Mouse (Mus musculus): ENCODE data around the gene Mnd1. TPM values are rescaled to one million over a fixed set of nuclear protein-coding genes. Genes with fewer than 3 reads are reported as not detected.

The Mnd1 gene
- polyA plus RNA-seq, 1 experiment from 2014 or later, result 5.7 TPM

- H3K4me2 ChIP-seq (ENCODE audit: low read depth, low read length), result no peak overlapping the region
- no peak overlapping the region for H3K27ac ChIP-seq (ENCODE audit: low read length)
- WGBS (ENCODE audit: insufficient replicate concordance), result 65% methylated on average over 3 of the region's 3 CpGs
- no peaks in the 10 kb centered on the region for H3K9me3 ChIP-seq (replicated peaks; ENCODE audit: control insufficient read depth, low read length)
- peaks cover 4% of the 10 kb centered on the region; the same call in 1 of the 2 replicates for H3K4me1 ChIP-seq (ENCODE audit: control insufficient read depth, low read depth, low read length)
- H3K4me3 ChIP-seq (ENCODE audit: low read depth, low read length), result no peak overlapping the region
- H3K36me3 ChIP-seq (ENCODE audit: control insufficient read depth, insufficient read depth), result no peaks in the 10 kb centered on the region
- no peak for ATAC-seq (ENCODE audit: low read depth)
- H3K9ac ChIP-seq (ENCODE audit: low read depth, low read length), result no peak overlapping the region
- H3K27me3 ChIP-seq (ENCODE audit: control insufficient read depth, insufficient read depth, low read depth, low read length), result no peaks in the 10 kb centered on the region
Observed at GRCm38 (mm10) chr3:84126721-84127120, 28.9 kb downstream of the Mnd1 start.

DNA sequence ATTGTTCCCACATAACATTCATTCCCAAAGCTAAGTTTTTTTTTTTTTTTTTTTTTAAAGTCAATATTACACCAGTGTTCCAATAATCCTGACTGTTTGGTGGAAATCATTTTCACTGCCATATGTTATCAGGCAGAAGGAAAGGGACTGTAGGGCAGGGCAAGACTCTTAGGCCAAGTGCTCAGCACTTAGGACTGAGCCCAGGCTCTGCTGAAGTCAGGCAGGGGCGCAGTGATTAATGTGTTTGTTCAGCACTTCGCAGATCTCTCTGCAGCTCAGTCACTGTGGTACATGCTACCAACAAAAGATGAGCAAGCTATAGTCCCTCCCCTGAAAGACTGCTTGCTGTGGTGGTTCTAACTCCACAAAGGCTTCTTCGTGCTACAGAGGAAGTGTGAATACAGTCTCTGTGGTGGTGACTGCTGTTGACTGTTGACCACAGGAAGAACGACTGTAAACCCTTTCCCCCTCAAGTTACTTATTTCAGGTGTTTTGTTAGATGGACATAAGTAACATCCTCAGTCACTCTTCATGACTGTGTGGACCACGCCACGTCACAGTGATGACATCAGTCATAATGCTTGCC lies 29.8 kb downstream of the Mnd1 start:
- Histone ChIP-seq H3K9ac (ENCODE audit: low read depth, low read length) (no peak overlapping the region), H3K36me3 (ENCODE audit: control insufficient read depth, insufficient read depth) (no peaks in the 10 kb centered on the region), H3K4me2 (ENCODE audit: low read depth, low read length) (no peak overlapping the region), H3K4me3 (ENCODE audit: low read depth, low read length) (no peak overlapping the region), H3K27me3 (ENCODE audit: control insufficient read depth, insufficient read depth, low read depth, low read length) (no peaks in the 10 kb centered on the region), H3K9me3 (replicated peaks; ENCODE audit: control insufficient read depth, low read length) (no peaks in the 10 kb centered on the region), H3K4me1 (ENCODE audit: control insufficient read depth, low read depth, low read length) (peaks cover 4% of the 10 kb centered on the region; the same call in 1 of the 2 replicates), H3K27ac (ENCODE audit: low read length) (no peak overlapping the region)
- WGBS (ENCODE audit: insufficient replicate concordance), result 42% methylated on average over 6 of the region's 6 CpGs
- ATAC-seq (ENCODE audit: low read depth), result no peak

DNA sequence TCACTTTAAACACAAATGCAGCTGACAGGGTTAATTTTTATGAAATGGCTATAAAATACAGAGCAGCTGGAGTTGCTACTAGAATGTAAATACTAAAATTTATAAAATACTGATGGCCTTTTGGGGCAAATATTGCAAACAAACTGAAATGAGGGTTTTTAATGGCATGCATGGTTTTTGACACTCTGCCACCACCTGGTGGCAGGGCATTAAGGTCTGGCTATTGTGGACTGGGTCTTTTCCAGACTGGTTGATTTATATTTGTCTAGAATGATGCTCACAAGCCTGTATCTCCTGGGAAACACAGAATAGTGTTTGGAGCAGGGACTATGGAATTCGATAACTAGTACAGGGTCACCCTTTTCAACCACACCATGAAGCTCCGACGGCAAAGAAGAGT lies 32.1 kb downstream of the Mnd1 start:
- no peaks in the 10 kb centered on the region for H3K4me1 ChIP-seq (ENCODE audit: control insufficient read depth, low read depth, low read length)
- no peak overlapping the region for H3K9ac ChIP-seq (ENCODE audit: low read depth, low read length)
- H3K9me3 ChIP-seq (replicated peaks; ENCODE audit: control insufficient read depth, low read length), result no peaks in the 10 kb centered on the region
- 72% methylated on average over 3 of the region's 3 CpGs for WGBS (ENCODE audit: insufficient replicate concordance)
- ATAC-seq (ENCODE audit: low read depth), result no peak
- H3K27ac ChIP-seq (ENCODE audit: low read length), result no peak overlapping the region
- no peaks in the 10 kb centered on the region for H3K27me3 ChIP-seq (ENCODE audit: control insufficient read depth, insufficient read depth, low read depth, low read length)
- H3K4me2 ChIP-seq (ENCODE audit: low read depth, low read length), result no peak overlapping the region
- no peak overlapping the region for H3K4me3 ChIP-seq (ENCODE audit: low read depth, low read length)
- H3K36me3 ChIP-seq (ENCODE audit: control insufficient read depth, insufficient read depth), result no peaks in the 10 kb centered on the region

DNA sequence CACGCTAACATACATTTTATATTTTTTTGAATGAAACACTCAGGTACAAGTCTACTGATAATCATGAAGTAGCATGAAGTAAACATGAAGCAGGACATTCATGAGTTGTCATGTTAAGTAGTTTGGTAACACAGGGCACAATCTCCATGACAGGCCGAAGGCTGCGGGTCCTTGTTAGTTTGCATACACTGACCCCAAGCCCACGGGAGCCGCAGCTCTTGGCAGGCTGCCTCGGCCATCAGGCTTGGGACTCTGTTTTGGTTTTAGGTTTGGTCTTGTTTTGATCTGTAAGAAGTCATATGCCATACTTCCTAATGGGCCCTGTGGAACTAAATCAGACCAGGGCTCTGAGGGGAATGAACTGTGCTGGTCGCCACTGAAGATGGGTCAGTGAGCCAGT lies 36.9 kb downstream of the Mnd1 start:
- Histone ChIP-seq H3K4me2 (ENCODE audit: low read depth, low read length) (no peak overlapping the region), H3K27ac (ENCODE audit: low read length) (no peak overlapping the region), H3K27me3 (ENCODE audit: control insufficient read depth, insufficient read depth, low read depth, low read length) (no peaks in the 10 kb centered on the region), H3K36me3 (ENCODE audit: control insufficient read depth, insufficient read depth) (no peaks in the 10 kb centered on the region), H3K9me3 (replicated peaks; ENCODE audit: control insufficient read depth, low read length) (no peaks in the 10 kb centered on the region), H3K9ac (ENCODE audit: low read depth, low read length) (no peak overlapping the region), H3K4me3 (ENCODE audit: low read depth, low read length) (no peak overlapping the region), H3K4me1 (ENCODE audit: control insufficient read depth, low read depth, low read length) (no peaks in the 10 kb centered on the region)
- 83% methylated on average over 7 of the region's 7 CpGs for WGBS (ENCODE audit: insufficient replicate concordance)
- ATAC-seq (ENCODE audit: low read depth), result no peak

- no peak overlapping the region for H3K4me3 ChIP-seq (ENCODE audit: low read depth, low read length)
- H3K9me3 ChIP-seq (replicated peaks; ENCODE audit: control insufficient read depth, low read length), result no peaks in the 10 kb centered on the region
- H3K4me1 ChIP-seq (ENCODE audit: control insufficient read depth, low read depth, low read length), result no peaks in the 10 kb centered on the region
- no peaks in the 10 kb centered on the region for H3K27me3 ChIP-seq (ENCODE audit: control insufficient read depth, insufficient read depth, low read depth, low read length)
- no peaks in the 10 kb centered on the region for H3K36me3 ChIP-seq (ENCODE audit: control insufficient read depth, insufficient read depth)
- WGBS (ENCODE audit: insufficient replicate concordance), result 81% methylated on average over 7 of the region's 7 CpGs
- H3K27ac ChIP-seq (ENCODE audit: low read length), result no peak overlapping the region
- H3K9ac ChIP-seq (ENCODE audit: low read depth, low read length), result no peak overlapping the region
- no peak overlapping the region for H3K4me2 ChIP-seq (ENCODE audit: low read depth, low read length)
- no peak for ATAC-seq (ENCODE audit: low read depth)
Observed at GRCm38 (mm10) chr3:84118178-84118577, 37.4 kb downstream of the Mnd1 start.

DNA sequence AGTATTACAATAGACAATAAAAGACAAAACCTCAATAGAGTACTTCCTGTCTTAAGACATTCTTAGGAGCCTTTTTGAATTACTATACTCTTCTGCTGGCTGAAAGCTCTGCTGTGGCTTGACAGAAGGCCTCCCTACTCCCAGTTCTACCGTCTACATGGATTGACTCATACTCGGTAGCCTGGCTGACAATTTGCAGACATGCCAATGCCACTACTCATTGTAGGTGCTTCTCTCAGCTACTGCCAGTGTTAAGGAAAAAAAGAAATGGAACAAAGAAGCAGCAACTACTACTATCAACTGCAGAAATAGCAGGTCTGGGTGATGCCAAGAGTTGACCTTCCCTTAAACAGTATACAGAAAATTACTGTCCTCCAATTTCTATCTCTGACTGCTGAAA lies 47.0 kb downstream of the Mnd1 start:
- WGBS (ENCODE audit: insufficient replicate concordance), result 67% methylated on average over 2 of the region's 2 CpGs

DNA sequence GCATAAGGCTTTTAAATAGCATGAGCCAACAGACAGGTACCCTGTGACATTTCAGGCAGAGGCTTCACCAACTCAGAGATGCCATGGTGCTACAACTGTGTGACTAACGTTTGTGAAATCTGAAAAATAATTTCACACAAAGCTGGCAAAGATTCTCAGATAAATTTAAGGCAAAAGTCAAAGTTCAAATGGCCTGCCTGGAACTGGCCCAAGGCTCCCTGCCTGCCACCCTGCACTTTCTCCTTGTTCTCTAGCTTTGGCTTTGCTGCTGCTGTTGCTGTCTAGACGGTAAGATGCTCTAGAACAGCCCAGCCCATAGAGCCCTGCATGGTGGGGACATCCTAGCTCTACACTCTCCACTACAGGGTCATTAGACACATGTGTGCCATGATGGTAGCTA lies 49.5 kb downstream of the Mnd1 start:
- no peaks in the 10 kb centered on the region for H3K36me3 ChIP-seq (ENCODE audit: control insufficient read depth, insufficient read depth)
- ATAC-seq (ENCODE audit: low read depth), result no peak
- no peak overlapping the region for H3K9ac ChIP-seq (ENCODE audit: low read depth, low read length)
- no peaks in the 10 kb centered on the region for H3K9me3 ChIP-seq (replicated peaks; ENCODE audit: control insufficient read depth, low read length)
- no peaks in the 10 kb centered on the region for H3K27me3 ChIP-seq (ENCODE audit: control insufficient read depth, insufficient read depth, low read depth, low read length)
- no peak overlapping the region for H3K4me2 ChIP-seq (ENCODE audit: low read depth, low read length)
- H3K27ac ChIP-seq (ENCODE audit: low read length), result no peak overlapping the region
- no peak overlapping the region for H3K4me3 ChIP-seq (ENCODE audit: low read depth, low read length)
- H3K4me1 ChIP-seq (ENCODE audit: control insufficient read depth, low read depth, low read length), result no peaks in the 10 kb centered on the region
- 49% methylated on average over 2 of the region's 2 CpGs for WGBS (ENCODE audit: insufficient replicate concordance)

More for the DNA sequence above, 47.0 kb downstream of the Mnd1 start:
- Histone ChIP-seq H3K27ac (ENCODE audit: low read length) (no peak overlapping the region), H3K4me1 (ENCODE audit: control insufficient read depth, low read depth, low read length) (no peaks in the 10 kb centered on the region), H3K27me3 (ENCODE audit: control insufficient read depth, insufficient read depth, low read depth, low read length) (no peaks in the 10 kb centered on the region), H3K4me3 (ENCODE audit: low read depth, low read length) (no peak overlapping the region), H3K9me3 (replicated peaks; ENCODE audit: control insufficient read depth, low read length) (no peaks in the 10 kb centered on the region), H3K9ac (ENCODE audit: low read depth, low read length) (no peak overlapping the region), H3K4me2 (ENCODE audit: low read depth, low read length) (no peak overlapping the region), H3K36me3 (ENCODE audit: control insufficient read depth, insufficient read depth) (no peaks in the 10 kb centered on the region)
- ATAC-seq (ENCODE audit: low read depth), result no peak

DNA sequence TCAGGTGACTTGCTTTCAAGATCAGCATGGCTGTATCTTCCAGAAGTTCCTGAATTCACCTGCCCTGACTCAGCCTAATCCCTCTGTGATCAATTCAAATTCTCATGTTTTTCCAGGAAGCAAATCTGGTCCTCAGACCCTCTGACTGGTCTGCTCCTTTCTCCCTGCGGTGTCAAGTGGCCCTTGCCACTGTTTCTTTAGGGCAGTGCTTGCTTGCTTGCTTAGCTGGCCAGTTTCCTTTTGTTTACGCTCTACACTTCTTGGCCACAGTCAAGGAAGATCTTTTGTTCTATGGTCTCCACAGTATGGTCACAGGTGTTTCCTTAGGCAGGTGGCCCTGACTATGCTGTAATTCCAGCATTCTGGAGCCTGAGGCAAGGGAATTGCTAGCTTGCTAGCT lies 52.0 kb downstream of the Mnd1 start:
- Histone ChIP-seq H3K9me3 (replicated peaks; ENCODE audit: control insufficient read depth, low read length) (no peaks in the 10 kb centered on the region), H3K4me2 (ENCODE audit: low read depth, low read length) (no peak overlapping the region), H3K27me3 (ENCODE audit: control insufficient read depth, insufficient read depth, low read depth, low read length) (no peaks in the 10 kb centered on the region), H3K9ac (ENCODE audit: low read depth, low read length) (no peak overlapping the region), H3K36me3 (ENCODE audit: control insufficient read depth, insufficient read depth) (no peaks in the 10 kb centered on the region), H3K4me1 (ENCODE audit: control insufficient read depth, low read depth, low read length) (no peaks in the 10 kb centered on the region), H3K4me3 (ENCODE audit: low read depth, low read length) (no peak overlapping the region), H3K27ac (ENCODE audit: low read length) (no peak overlapping the region)
- 72% methylated on average over 2 of the region's 2 CpGs for WGBS (ENCODE audit: insufficient replicate concordance)
- ATAC-seq (ENCODE audit: low read depth), result no peak

DNA sequence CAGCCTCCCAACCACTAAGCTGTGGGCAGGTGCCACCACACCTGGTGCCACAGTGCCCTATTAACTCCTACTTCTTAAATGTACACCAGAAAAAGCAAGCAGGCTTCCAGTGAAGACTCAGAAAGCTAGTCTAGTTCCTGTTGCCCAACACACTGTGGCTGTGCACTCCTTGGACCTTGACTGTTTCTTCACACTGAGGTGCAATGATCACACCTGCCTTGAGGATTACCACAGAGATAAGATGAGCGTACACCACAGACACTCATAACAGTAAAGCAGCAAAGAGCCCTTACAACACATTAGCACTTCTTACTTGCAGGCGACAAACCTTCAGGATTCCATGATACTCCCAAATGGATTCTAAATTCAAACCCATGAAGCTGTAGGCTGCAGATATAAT lies 62.7 kb downstream of the Mnd1 start:
- Histone ChIP-seq H3K4me1 (ENCODE audit: control insufficient read depth, low read depth, low read length) (no peaks in the 10 kb centered on the region), H3K27ac (ENCODE audit: low read length) (no peak overlapping the region), H3K4me3 (ENCODE audit: low read depth, low read length) (no peak overlapping the region), H3K4me2 (ENCODE audit: low read depth, low read length) (no peak overlapping the region), H3K36me3 (ENCODE audit: control insufficient read depth, insufficient read depth) (no peaks in the 10 kb centered on the region), H3K9me3 (replicated peaks; ENCODE audit: control insufficient read depth, low read length) (no peaks in the 10 kb centered on the region), H3K9ac (ENCODE audit: low read depth, low read length) (no peak overlapping the region), H3K27me3 (ENCODE audit: control insufficient read depth, insufficient read depth, low read depth, low read length) (no peaks in the 10 kb centered on the region)
- WGBS (ENCODE audit: insufficient replicate concordance), result 65% methylated on average over 2 of the region's 2 CpGs
- ATAC-seq (ENCODE audit: low read depth), result 0 out of 2 replicates have a peak, but pooled peaks have one; percentile 27

Measured in liver, embryonic 16.5 days (tissue).